Comparison of ENCODE assay signal across 16 mouse cellular contexts in the genomic region with DNA sequence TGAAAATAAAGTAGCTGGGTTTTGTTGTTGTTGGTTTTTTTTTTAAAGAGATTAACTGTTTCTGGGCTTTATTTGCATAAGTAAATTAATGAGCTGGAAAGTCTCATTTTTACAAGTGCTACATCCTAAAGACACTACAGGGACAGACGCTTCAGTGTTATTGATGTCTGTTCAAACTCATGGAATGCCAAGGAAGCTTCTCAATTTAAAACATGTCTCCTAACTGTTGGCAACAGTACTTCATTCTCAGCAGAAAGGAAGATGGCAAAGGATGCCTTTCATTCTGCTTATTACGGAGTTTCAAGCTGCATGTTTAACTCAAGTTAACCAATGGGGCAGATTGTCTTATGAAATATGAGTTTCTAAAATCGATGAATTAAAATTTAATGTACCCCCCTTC.
A peak's percentile ranks its signal among the peaks of the same experiment; 100 is the strongest.
DNase-seq lines count a peak whose midpoint lies in the region; ATAC-seq and TF ChIP-seq lines count a peak whose summit lies in the region.
"Had no signal": no experiment of that assay in that cellular context is flagged by ENCODE, and none has a peak within 500 bp of the region (broad histone marks: within the 10 kb centered on the region; RNA-seq: fewer than 3 reads in every experiment).

No protein-coding gene starts in this region.

- no peak overlapping the region for H3K4me2 ChIP-seq in forebrain, embryonic 16.5 days (ENCODE audit: low read length)
- H3K4me2 ChIP-seq in forebrain, embryonic 11.5 days (ENCODE audit: low read depth, low read length, severe bottlenecking): no peak overlapping the region
- H3K4me2 ChIP-seq: embryonic facial prominence, embryonic 12.5 days; forebrain, embryonic 15.5 days had no signal

- H3K4me1 ChIP-seq in forebrain, embryonic 16.5 days (replicated peaks; ENCODE audit: control insufficient read depth, insufficient read depth, low read length): no peaks in the 10 kb centered on the region
- H3K4me1 ChIP-seq in forebrain, embryonic 11.5 days (replicated peaks; ENCODE audit: control insufficient read depth, insufficient read depth, low read length): no peaks in the 10 kb centered on the region
- H3K4me1 ChIP-seq in heart, adult 2 months (ENCODE audit: control insufficient read depth, insufficient read depth, low read length): no peaks in the 10 kb centered on the region
- H3K4me1 ChIP-seq: embryonic facial prominence, embryonic 10.5 days; embryonic facial prominence, embryonic 12.5 days; forebrain, embryonic 15.5 days had no signal

- TF ChIP-seq CTCF in brain, embryonic 14.5 days (IDR thresholded peaks at IDR 0.05; ENCODE audit: borderline replicate concordance, extremely low read depth, insufficient read depth, insufficient read length): no peak
- TF ChIP-seq CTCF in heart, adult 2 months (IDR thresholded peaks at IDR 0.05): no peak

- DNase-seq in forebrain, embryonic 11.5 days (ENCODE audit: low spot score): no peak
- DNase-seq in brain, embryonic 14.5 days (ENCODE audit: low read depth): peak; percentile 33
- peak; percentile 57 for DNase-seq in brain, embryonic 18.5 days (ENCODE audit: low read depth, low spot score)
- DNase-seq in heart, adult 2 months: no peak
- DNase-seq: adrenal gland, adult 2 months; adrenal gland, postnatal 10 days; adrenal gland, postnatal 25 days; cerebellum, adult 11-12 months; cerebellum, adult 2 months; cerebellum, adult 9-10 months; cerebellum, postnatal 10 days; cerebellum, postnatal 25 days had no signal

- ATAC-seq in forebrain, embryonic 16.5 days: peak; percentile 77
- ATAC-seq in forebrain, embryonic 11.5 days (replicated peaks; ENCODE audit: low FRiP score): no peak
- ATAC-seq: forebrain, embryonic 15.5 days had no signal

- no peak overlapping the region for H3K27ac ChIP-seq in forebrain, embryonic 16.5 days (ENCODE audit: low read length)
- no peak overlapping the region for H3K27ac ChIP-seq in forebrain, embryonic 11.5 days (ENCODE audit: low read depth, low read length)
- H3K27ac ChIP-seq in heart, adult 2 months: no peak overlapping the region
- H3K27ac ChIP-seq: embryonic facial prominence, embryonic 10.5 days; embryonic facial prominence, embryonic 12.5 days; forebrain, embryonic 15.5 days had no signal

- H3K9ac ChIP-seq in forebrain, embryonic 16.5 days (replicated peaks; ENCODE audit: low read depth, low read length): no peak overlapping the region
- no peak overlapping the region for H3K9ac ChIP-seq in forebrain, embryonic 11.5 days (ENCODE audit: low read length)
- H3K9ac ChIP-seq in heart, adult 2 months (ENCODE audit: low read depth, low read length): no peak overlapping the region
- H3K9ac ChIP-seq: embryonic facial prominence, embryonic 12.5 days; forebrain, embryonic 15.5 days had no signal

- H3K9me3 ChIP-seq in forebrain, embryonic 16.5 days (ENCODE audit: control insufficient read depth, low read length): no peaks in the 10 kb centered on the region
- no peaks in the 10 kb centered on the region for H3K9me3 ChIP-seq in forebrain, embryonic 11.5 days (ENCODE audit: control insufficient read depth, low read length)
- H3K9me3 ChIP-seq: embryonic facial prominence, embryonic 10.5 days; embryonic facial prominence, embryonic 12.5 days; forebrain, embryonic 15.5 days had no signal

- H3K4me3 ChIP-seq in forebrain, embryonic 16.5 days (replicated peaks; ENCODE audit: low read length): no peak overlapping the region
- no peak overlapping the region for H3K4me3 ChIP-seq in forebrain, embryonic 11.5 days (ENCODE audit: low read depth, low read length)
- H3K4me3 ChIP-seq in heart, adult 2 months: no peak overlapping the region
- H3K4me3 ChIP-seq: embryonic facial prominence, embryonic 10.5 days; embryonic facial prominence, embryonic 12.5 days; forebrain, embryonic 15.5 days had no signal

- no peaks in the 10 kb centered on the region for H3K36me3 ChIP-seq in forebrain, embryonic 16.5 days (ENCODE audit: control insufficient read depth, insufficient read depth)
- no peaks in the 10 kb centered on the region for H3K36me3 ChIP-seq in forebrain, embryonic 11.5 days (ENCODE audit: control insufficient read depth, insufficient read depth, low read length)
- H3K36me3 ChIP-seq in heart, adult 2 months (ENCODE audit: control insufficient read depth, insufficient read depth, low read length): no peaks in the 10 kb centered on the region
- H3K36me3 ChIP-seq: embryonic facial prominence, embryonic 10.5 days; embryonic facial prominence, embryonic 12.5 days; forebrain, embryonic 15.5 days had no signal

- no peaks in the 10 kb centered on the region for H3K79me2 ChIP-seq in heart, adult 2 months (replicated peaks; ENCODE audit: control insufficient read depth, insufficient read depth, low read length)

- intact Hi-C loops in heart, adult 2 months (cut with DNase I): no loop called here

- 74% methylated on average over 3 of the region's 3 CpGs for WGBS in forebrain, embryonic 16.5 days
- 86% methylated on average over 3 of the region's 3 CpGs for WGBS in forebrain, embryonic 11.5 days
- 80% methylated on average over 3 of the region's 3 CpGs for WGBS in heart, adult 2 months

- TF ChIP-seq POLR2A in brain, embryonic 14.5 days (IDR thresholded peaks at IDR 0.05; ENCODE audit: borderline replicate concordance, extremely low read depth, insufficient read depth, insufficient read length, poor library complexity, severe bottlenecking): no peak
- no peak for TF ChIP-seq POLR2A in heart, adult 2 months (IDR thresholded peaks at IDR 0.05; ENCODE audit: insufficient read depth, low read depth, low read length)

- H3K27me3 ChIP-seq in forebrain, embryonic 16.5 days (replicated peaks; ENCODE audit: control insufficient read depth, insufficient read depth, low read length): no peaks in the 10 kb centered on the region
- no peaks in the 10 kb centered on the region for H3K27me3 ChIP-seq in forebrain, embryonic 11.5 days (ENCODE audit: control insufficient read depth, insufficient read depth, low read length)
- no peaks in the 10 kb centered on the region for H3K27me3 ChIP-seq in heart, adult 2 months (ENCODE audit: control insufficient read depth, insufficient read depth, low read length)
- H3K27me3 ChIP-seq: embryonic facial prominence, embryonic 12.5 days; forebrain, embryonic 15.5 days had no signal

- TF ChIP-seq EP300 in heart, adult 2 months (IDR thresholded peaks at IDR 0.05; ENCODE audit: insufficient read depth, low read depth, low read length): no peak

Comparison
In these comparisons a context has a peak if more than half of its experiments do, and no peak if none do; other contexts are left out.
1. DNase-seq: peak in brain, embryonic 14.5 days (single experiment) and brain, embryonic 18.5 days (single experiment); none in forebrain, embryonic 11.5 days (single experiment) and heart, adult 2 months (0 of 2).